Mouse (Mus musculus) embryonic fibroblast, embryonic 13.5 days (primary cell): ENCODE measurements around the gene Msrb2. TPM values are rescaled to one million over a fixed set of nuclear protein-coding genes. Genes with fewer than 3 reads are reported as not detected.

Source experiments
- H3K27ac ChIP-seq: 2 replicates; pipeline ENCODE4 v1.5.1; 2012; ENCODE audit warnings: low read length, control low read depth, inconsistent platforms; ENCODE audit not compliant: insufficient read depth
- H3K4me1 ChIP-seq: 2 replicates; pipeline ENCODE4 v1.6.1; 2011; ENCODE audit warnings: low read length; ENCODE audit not compliant: control insufficient read depth, insufficient read depth
- H3K4me3 ChIP-seq: 2 replicates; pipeline ENCODE4 v1.5.1; 2011; ENCODE audit warnings: mild to moderate bottlenecking, control low read depth, low read length; ENCODE audit not compliant: insufficient read depth
- CTCF ChIP-seq: IDR thresholded peaks from 2 replicates; pipeline ENCODE4 v1.5.1; 2011; ENCODE audit warnings: mild to moderate bottlenecking, control low read depth, low read length, moderate library complexity, borderline replicate concordance; ENCODE audit not compliant: insufficient read depth
- POLR2A ChIP-seq: IDR thresholded peaks from 2 replicates; pipeline ENCODE4 v1.6.1; 2011; ENCODE audit warnings: low read depth, mild to moderate bottlenecking, control low read depth, low read length, moderate library complexity
- polyA plus RNA-seq: library from polyadenylated mRNA; stranded (reverse); fragments of >200 nt; gene quantifications from 2 replicates; pipeline ENCODE4 v1.2.4, GENCODE M21; 2011; ENCODE audit warnings: low read depth; ENCODE audit not compliant: missing spikeins, insufficient read length

The Msrb2 gene
- polyA plus RNA-seq, 1 experiment: 6.5 TPM

- no peaks in the 10 kb centered on the region for H3K4me1 ChIP-seq
- TF ChIP-seq CTCF (no peak), POLR2A (no peak)
- no peak overlapping the region for H3K4me3 ChIP-seq
- H3K27ac ChIP-seq: no peak overlapping the region
These were observed 19.5 kb upstream of the Msrb2 start for GRCm38 (mm10) chr2:19351615-19352253.

GRCm38 (mm10) chr2:19353158-19353557 is 18.1 kb upstream of the Msrb2 start:
- no peak overlapping the region for H3K4me3 ChIP-seq
- no peak overlapping the region for H3K27ac ChIP-seq
- H3K4me1 ChIP-seq: no peaks in the 10 kb centered on the region
- TF ChIP-seq POLR2A (no peak), CTCF (no peak)

- Histone ChIP-seq H3K4me1 (no peaks in the 10 kb centered on the region), H3K27ac (no peak overlapping the region), H3K4me3 (no peak overlapping the region)
- TF ChIP-seq CTCF (no peak), POLR2A (no peak)
These were observed 8.4 kb upstream of the Msrb2 start for GRCm38 (mm10) chr2:19362880-19363279.

GRCm38 (mm10) chr2:19366426-19366825 is 4.8 kb upstream of the Msrb2 start:
- H3K4me1 ChIP-seq: no peaks in the 10 kb centered on the region
- TF ChIP-seq POLR2A (no peak), CTCF (no peak)
- H3K27ac ChIP-seq: no peak overlapping the region
- no peak overlapping the region for H3K4me3 ChIP-seq

GRCm38 (mm10) chr2:19367114-19367513 is 4.1 kb upstream of the Msrb2 start:
- Histone ChIP-seq H3K4me1 (no peaks in the 10 kb centered on the region), H3K4me3 (no peak overlapping the region), H3K27ac (no peak overlapping the region)
- no peak for TF ChIP-seq POLR2A
- TF ChIP-seq CTCF: no peak

- H3K4me3 ChIP-seq: no peak overlapping the region
- TF ChIP-seq POLR2A (no peak), CTCF (peak; percentile 35; the same call in 1 of the 2 replicates)
- no peaks in the 10 kb centered on the region for H3K4me1 ChIP-seq
- no peak overlapping the region for H3K27ac ChIP-seq
These were observed 2.5 kb downstream of the Msrb2 start for GRCm38 (mm10) chr2:19373695-19374094.

- TF ChIP-seq POLR2A: no peak
- no peak for TF ChIP-seq CTCF
- no peak overlapping the region for H3K4me3 ChIP-seq
- H3K4me1 ChIP-seq: no peaks in the 10 kb centered on the region
- H3K27ac ChIP-seq: no peak overlapping the region
These were observed 9.3 kb downstream of the Msrb2 start for GRCm38 (mm10) chr2:19380446-19380950.

GRCm38 (mm10) chr2:19380986-19381385 is 9.7 kb downstream of the Msrb2 start:
- no peak overlapping the region for H3K4me3 ChIP-seq
- no peaks in the 10 kb centered on the region for H3K4me1 ChIP-seq
- H3K27ac ChIP-seq: no peak overlapping the region
- no peak for TF ChIP-seq POLR2A
- TF ChIP-seq CTCF: no peak

- H3K4me3 ChIP-seq: no peak overlapping the region
- TF ChIP-seq POLR2A: no peak
- no peak for TF ChIP-seq CTCF
- H3K27ac ChIP-seq: no peak overlapping the region
- H3K4me1 ChIP-seq: no peaks in the 10 kb centered on the region
These were observed 11.0 kb downstream of the Msrb2 start for GRCm38 (mm10) chr2:19382206-19382605.

- H3K4me3 ChIP-seq: no peak overlapping the region
- H3K27ac ChIP-seq: no peak overlapping the region
- H3K4me1 ChIP-seq: no peaks in the 10 kb centered on the region
- no peak for TF ChIP-seq CTCF
- no peak for TF ChIP-seq POLR2A
These were observed 11.8 kb downstream of the Msrb2 start for GRCm38 (mm10) chr2:19383006-19383405.

- Histone ChIP-seq H3K4me3 (no peak overlapping the region), H3K27ac (no peak overlapping the region), H3K4me1 (no peaks in the 10 kb centered on the region)
- TF ChIP-seq POLR2A (no peak), CTCF (no peak)
These were observed 14.5 kb downstream of the Msrb2 start for GRCm38 (mm10) chr2:19385772-19386171.
